In the genomic region with DNA sequence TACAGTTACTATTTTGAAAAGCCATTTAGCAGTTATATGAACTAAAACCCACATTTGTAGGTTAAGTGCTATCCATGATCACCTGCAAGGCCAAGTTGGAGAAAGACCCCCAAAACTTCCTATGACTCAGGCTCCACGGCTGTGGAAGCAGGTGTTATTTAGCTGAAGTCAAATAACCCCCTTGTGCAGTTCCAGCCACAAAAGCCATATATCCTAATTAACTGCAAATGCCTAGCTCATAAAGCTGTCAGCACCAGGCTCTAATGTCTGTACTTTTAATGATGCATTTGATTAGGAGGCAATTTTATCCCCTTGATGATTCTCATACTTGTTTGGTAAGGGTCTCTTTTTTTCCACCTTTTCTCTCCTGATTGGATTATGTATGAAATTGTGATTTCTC, we compare ENCODE assay signal across 18 mouse cellular contexts.
DNase-seq lines count a peak whose midpoint lies in the region; ATAC-seq and TF ChIP-seq lines count a peak whose summit lies in the region.
"Had no signal": no experiment of that assay in that cellular context is flagged by ENCODE, and none has a peak within 500 bp of the region (broad histone marks: within the 10 kb centered on the region; RNA-seq: fewer than 3 reads in every experiment).

No protein-coding gene starts in this region.

- no peak overlapping the region for H3K27ac ChIP-seq in kidney, embryonic 15.5 days
- H3K27ac ChIP-seq in limb, embryonic 11.5 days (replicated peaks; ENCODE audit: low read depth, low read length), result no peak overlapping the region
- H3K27ac ChIP-seq: embryonic facial prominence, embryonic 13.5 days; forebrain, embryonic 12.5 days had no signal

- no peak overlapping the region for H3K4me3 ChIP-seq in kidney, embryonic 15.5 days (replicated peaks)
- no peak overlapping the region for H3K4me3 ChIP-seq in limb, embryonic 11.5 days (ENCODE audit: low read depth, low read length)
- H3K4me3 ChIP-seq: embryonic facial prominence, embryonic 13.5 days; forebrain, embryonic 12.5 days; heart, embryonic 12.5 days had no signal

- ATAC-seq in kidney, embryonic 15.5 days (replicated peaks; ENCODE audit: low FRiP score), result peak; percentile 56
- ATAC-seq in limb, embryonic 11.5 days (ENCODE audit: insufficient number of reproducible peaks, low FRiP score, low TSS enrichment, low read depth), result no peak
- ATAC-seq: forebrain, embryonic 16.5 days; hindbrain, embryonic 16.5 days had no signal

- no peak for TF ChIP-seq POLR2A in brain, embryonic 14.5 days (IDR thresholded peaks at IDR 0.05; ENCODE audit: borderline replicate concordance, extremely low read depth, insufficient read depth, insufficient read length, poor library complexity, severe bottlenecking)

- TF ChIP-seq CTCF in brain, embryonic 14.5 days (IDR thresholded peaks at IDR 0.05; ENCODE audit: borderline replicate concordance, extremely low read depth, insufficient read depth, insufficient read length), result no peak

- 13% methylated on average over 1 of the region's 1 CpGs for WGBS in kidney, embryonic 15.5 days
- 5% methylated on average over 1 of the region's 1 CpGs for WGBS in limb, embryonic 11.5 days

- no peaks in the 10 kb centered on the region for H3K36me3 ChIP-seq in kidney, embryonic 15.5 days
- H3K36me3 ChIP-seq in limb, embryonic 11.5 days (ENCODE audit: control insufficient read depth, insufficient read depth, low read length), result no peaks in the 10 kb centered on the region
- H3K36me3 ChIP-seq: embryonic facial prominence, embryonic 13.5 days; forebrain, embryonic 12.5 days; heart, embryonic 12.5 days had no signal

- no peaks in the 10 kb centered on the region for H3K9me3 ChIP-seq in kidney, embryonic 15.5 days (replicated peaks)
- H3K9me3 ChIP-seq in limb, embryonic 11.5 days (ENCODE audit: control insufficient read depth, low read length), result no peaks in the 10 kb centered on the region
- H3K9me3 ChIP-seq: embryonic facial prominence, embryonic 13.5 days; forebrain, embryonic 12.5 days; heart, embryonic 12.5 days had no signal

- 0 out of 2 replicates have a peak, but pooled peaks cover 3% of the 10 kb centered on the region for H3K4me1 ChIP-seq in kidney, embryonic 15.5 days
- H3K4me1 ChIP-seq in limb, embryonic 11.5 days (ENCODE audit: control insufficient read depth, insufficient read depth, low read length), result no peaks in the 10 kb centered on the region
- H3K4me1 ChIP-seq: embryonic facial prominence, embryonic 13.5 days; forebrain, embryonic 12.5 days; heart, embryonic 12.5 days had no signal

- no peak overlapping the region for H3K9ac ChIP-seq in kidney, embryonic 15.5 days
- no peak overlapping the region for H3K9ac ChIP-seq in limb, embryonic 11.5 days (ENCODE audit: low read length)
- H3K9ac ChIP-seq: embryonic facial prominence, embryonic 13.5 days; forebrain, embryonic 12.5 days; heart, embryonic 12.5 days had no signal

- H3K27me3 ChIP-seq in kidney, embryonic 15.5 days, result 0 out of 2 replicates have a peak, but pooled peaks cover 2% of the 10 kb centered on the region
- peaks cover 76% of the 10 kb centered on the region for H3K27me3 ChIP-seq in limb, embryonic 11.5 days (ENCODE audit: control insufficient read depth, insufficient read depth, low read length)
- H3K27me3 ChIP-seq: embryonic facial prominence, embryonic 13.5 days; forebrain, embryonic 12.5 days; heart, embryonic 12.5 days had no signal

- no peak for DNase-seq in kidney, postnatal 10 days
- peak; percentile 14 for DNase-seq in brain, embryonic 14.5 days (ENCODE audit: low read depth)
- peak; percentile 26 for DNase-seq in embryo, embryonic 11.5 days (ENCODE audit: low read depth, low spot score)
- DNase-seq in limb, embryonic 11.5 days (ENCODE audit: low spot score), result peak; percentile 65
- DNase-seq in left cerebral cortex, adult 8-10 months (ENCODE audit: low spot score in 2 of 2), result no peak
- DNase-seq in heart, postnatal 4 days, result no peak
- DNase-seq: adrenal gland, adult 2 months; adrenal gland, postnatal 25 days; cerebellum, adult 11 months; cerebellum, adult 8-10 months; cerebellum, postnatal 25 days; gastrocnemius, postnatal 25 days had no signal

- H3K4me2 ChIP-seq in kidney, embryonic 15.5 days, result no peak overlapping the region
- no peak overlapping the region for H3K4me2 ChIP-seq in limb, embryonic 11.5 days (ENCODE audit: low read depth, severe bottlenecking)
- H3K4me2 ChIP-seq: embryonic facial prominence, embryonic 13.5 days; forebrain, embryonic 12.5 days; heart, embryonic 12.5 days had no signal

Comparison
In these comparisons a context has a peak if more than half of its experiments do, and no peak if none do; other contexts are left out.
1. DNase-seq: peak in brain, embryonic 14.5 days (single experiment), embryo, embryonic 11.5 days (single experiment) and limb, embryonic 11.5 days (single experiment); none in kidney, postnatal 10 days (single experiment), left cerebral cortex, adult 8-10 months (0 of 2) and heart, postnatal 4 days (single experiment).